Mouse (Mus musculus) bone marrow, adult 2 months (tissue): ENCODE results near the gene Gm20605.

Experiments
- CTCF ChIP-seq: fragments of 200-500 bp; IDR thresholded peaks from 2 replicates; pipeline ENCODE4 v1.5.1; 2011; ENCODE audit warnings: low read length, control low read depth; ENCODE audit not compliant: control insufficient read depth, insufficient read depth
- POLR2A ChIP-seq: fragments of 200-500 bp; IDR thresholded peaks from 2 replicates; pipeline ENCODE4 v1.6.1; 2011; ENCODE audit warnings: low read depth, mild to moderate bottlenecking, control low read depth, low read length, borderline replicate concordance; ENCODE audit not compliant: control insufficient read depth

DNA sequence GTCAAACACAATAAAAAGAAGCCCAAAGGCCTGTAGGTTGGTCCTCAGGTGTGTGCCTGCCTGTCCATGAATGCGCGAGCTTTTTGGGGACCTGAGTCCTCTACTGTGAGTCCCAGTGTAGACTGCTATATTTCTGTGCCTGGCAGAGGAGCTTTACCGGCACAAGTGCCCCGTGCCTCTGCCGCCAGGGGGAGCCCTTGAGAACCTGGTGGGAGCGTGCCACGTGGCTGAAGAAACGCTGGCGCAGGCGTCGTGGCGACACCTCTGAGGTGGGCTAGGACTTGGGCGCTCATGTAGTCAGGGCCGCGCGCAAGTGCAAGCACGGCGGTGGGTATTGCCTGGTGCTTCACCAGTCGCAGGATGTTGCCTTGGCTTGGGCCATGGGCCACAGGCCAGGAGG is 12.1 kb downstream of the Gm20605 start, which contains the start of gene Sap25:
- TF ChIP-seq POLR2A: no peak
- TF ChIP-seq CTCF: peak; percentile 60
